Mouse (Mus musculus) heart, postnatal 0 days (tissue): ENCODE data around the gene Serpine1. TPM values are rescaled to one million over a fixed set of nuclear protein-coding genes. Genes with fewer than 3 reads are reported as not detected.
A peak's percentile ranks its signal among the peaks of the same experiment; 100 is the strongest.

ENCODE experiments used
- ATAC-seq: fragments of 200-750 bp; cut with Nextera tagmentation; 2 replicates; pipeline ENCODE4 v1.8.0; 2017; ENCODE audit warnings: low read depth, moderate number of reproducible peaks, moderate library complexity; ENCODE audit not compliant: insufficient read depth
- DNase-seq: peaks from one replicate; pipeline ENCODE4 v3.0.0-alpha.2; 2016; ENCODE audit warnings: low spot score
- H3K27ac ChIP-seq: fragments of 300-500 bp; sonication (generic); 2 replicates; pipeline ENCODE4 v1.5.1; 2014; ENCODE audit warnings: low read depth, mild to moderate bottlenecking
- H3K27me3 ChIP-seq: fragments of 300-500 bp; sonication (generic); 2 replicates; pipeline ENCODE4 v1.6.1; 2014; ENCODE audit warnings: low read length, mixed read lengths; ENCODE audit not compliant: control insufficient read depth, insufficient read depth
- H3K36me3 ChIP-seq: fragments of 300-500 bp; sonication (generic); replicated peaks from 2 replicates; pipeline ENCODE4 v1.6.1; 2014; ENCODE audit warnings: low read length, mixed read lengths; ENCODE audit not compliant: control insufficient read depth, insufficient read depth
- H3K4me1 ChIP-seq: fragments of 300-500 bp; sonication (generic); 2 replicates; pipeline ENCODE4 v1.6.1; 2014; ENCODE audit warnings: antibody characterized with exemption; ENCODE audit not compliant: control insufficient read depth, insufficient read depth
- H3K4me2 ChIP-seq: fragments of 300-500 bp; sonication (generic); 2 replicates; pipeline ENCODE4 v1.6.1; 2014; ENCODE audit warnings: low read depth, mild to moderate bottlenecking, low read length, moderate library complexity
- H3K4me3 ChIP-seq: fragments of 300-500 bp; sonication (generic); 2 replicates; pipeline ENCODE4 v1.5.1; 2014; ENCODE audit warnings: low read depth, low read length
- H3K9ac ChIP-seq: fragments of 300-500 bp; sonication (generic); replicated peaks from 2 replicates; pipeline ENCODE4 v1.6.1; 2014; ENCODE audit warnings: low read depth, low read length, mixed read lengths
- H3K9me3 ChIP-seq: fragments of 300-500 bp; sonication (generic); replicated peaks from 2 replicates; pipeline ENCODE4 v1.6.1; 2016; ENCODE audit warnings: low read length; ENCODE audit not compliant: control insufficient read depth
- CTCF ChIP-seq: IDR thresholded peaks from 2 replicates; pipeline ENCODE4 v1.5.1; 2016; ENCODE audit warnings: antibody characterized with exemption, control low read depth, low read depth
- EP300 ChIP-seq: IDR thresholded peaks from 2 replicates; pipeline ENCODE4 v1.6.1; 2016; ENCODE audit warnings: antibody characterized with exemption, low read depth
- WGBS: fragments of 180-500 bp; shearing (Covaris S2); extraction: QIAGEN DNeasy Blood & Tissue Kit; methylation state at CpG from one replicate; pipeline ENCODE4 v1.1.7; 2014; 5-methylcytosine and 5-hydroxymethylcytosine counted together
- polyA plus RNA-seq: library from polyadenylated mRNA; unstranded; fragments of >200 nt; fragmentation: Nextera tagmentation; extraction: Ambion mirVana; gene quantifications from 2 replicates; pipeline ENCODE4 v1.2.1, GENCODE M21; 2015
- total RNA-seq: library from RNA; depleted of rRNA; stranded (reverse); fragments of >200 nt; gene quantifications from 2 replicates; pipeline ENCODE4 v1.2.3, GENCODE M21; 2014; ENCODE audit warnings: low replicate concordance

The Serpine1 gene
- total and polyA plus RNA-seq, 2 experiments from 2014 or later: 0.93 to 19.1 TPM

- WGBS: 6% methylated on average over 28 of the region's 29 CpGs
- ATAC-seq: peak; percentile 84
- TF ChIP-seq CTCF (no peak), EP300 (no peak)
- peak within 1 kb of the TSS; percentile 77 for H3K9ac ChIP-seq
- H3K4me3 ChIP-seq: peak within 1 kb of the TSS; percentile 71
- DNase-seq: peak; percentile 67
- H3K27ac ChIP-seq: peak within 1 kb of the TSS; percentile 81
- no peaks in the 10 kb centered on the region for H3K9me3 ChIP-seq
- H3K36me3 ChIP-seq: peaks cover 24% of the 10 kb centered on the region
- H3K4me2 ChIP-seq: peak within 1 kb of the TSS; percentile 80
- H3K4me1 ChIP-seq: no peaks in the 10 kb centered on the region
- H3K27me3 ChIP-seq: no peaks in the 10 kb centered on the region
Measured at GRCm38 (mm10) chr5:137115866-137116847, 44.1 kb upstream of the Serpine1 start, which contains the start of gene Trim56. Trim56 (minus strand) TSS chr5:137116209.

GRCm38 (mm10) chr5:137114891-137115561 is 43.0 kb upstream of the Serpine1 start:
- Histone ChIP-seq H3K27me3 (no peaks in the 10 kb centered on the region), H3K4me2 (peak overlapping the region; percentile 80), H3K9me3 (no peaks in the 10 kb centered on the region), H3K4me1 (no peaks in the 10 kb centered on the region), H3K27ac (peak overlapping the region; percentile 81), H3K4me3 (peak overlapping the region; percentile 71), H3K9ac (peak overlapping the region; percentile 77), H3K36me3 (peaks cover 29% of the 10 kb centered on the region)
- no peak for ATAC-seq
- DNase-seq: no peak
- no peak for TF ChIP-seq CTCF
- no peak for TF ChIP-seq EP300
- WGBS: 59% methylated on average over 9 of the region's 9 CpGs

GRCm38 (mm10) chr5:137111542-137112408 is 39.7 kb upstream of the Serpine1 start:
- H3K27me3 ChIP-seq: no peaks in the 10 kb centered on the region
- no peaks in the 10 kb centered on the region for H3K9me3 ChIP-seq
- no peaks in the 10 kb centered on the region for H3K4me1 ChIP-seq
- H3K9ac ChIP-seq: no peak overlapping the region
- no peak overlapping the region for H3K4me2 ChIP-seq
- no peak for ATAC-seq
- TF ChIP-seq EP300 (no peak), CTCF (no peak)
- H3K36me3 ChIP-seq: peaks cover 29% of the 10 kb centered on the region
- no peak overlapping the region for H3K4me3 ChIP-seq
- no peak overlapping the region for H3K27ac ChIP-seq
- no peak for DNase-seq
- WGBS: 84% methylated on average over 4 of the region's 5 CpGs

GRCm38 (mm10) chr5:137110863-137111262 is 38.8 kb upstream of the Serpine1 start:
- no peaks in the 10 kb centered on the region for H3K4me1 ChIP-seq
- ATAC-seq (no peak), DNase-seq (no peak)
- no peaks in the 10 kb centered on the region for H3K9me3 ChIP-seq
- no peak overlapping the region for H3K4me2 ChIP-seq
- H3K9ac ChIP-seq: no peak overlapping the region
- WGBS: 84% methylated on average over 12 of the region's 12 CpGs
- peaks cover 29% of the 10 kb centered on the region for H3K36me3 ChIP-seq
- no peaks in the 10 kb centered on the region for H3K27me3 ChIP-seq
- TF ChIP-seq EP300 (no peak), CTCF (no peak)
- no peak overlapping the region for H3K4me3 ChIP-seq
- H3K27ac ChIP-seq: no peak overlapping the region
